Mouse (Mus musculus) liver, adult 2 months (tissue): Measurements from ENCODE around the gene 2900011O08Rik.

Experiments used
- CTCF ChIP-seq: fragments of 200-500 bp; IDR thresholded peaks from 2 replicates; pipeline ENCODE4 v1.5.1; 2011; ENCODE audit warnings: low read depth, low read length, control low read depth
- POLR2A ChIP-seq: fragments of 200-500 bp; IDR thresholded peaks from 2 replicates; pipeline ENCODE4 v1.6.1; 2011; ENCODE audit warnings: low read length, control low read depth; ENCODE audit not compliant: insufficient read depth; ENCODE audit errors: extremely low read depth

DNA sequence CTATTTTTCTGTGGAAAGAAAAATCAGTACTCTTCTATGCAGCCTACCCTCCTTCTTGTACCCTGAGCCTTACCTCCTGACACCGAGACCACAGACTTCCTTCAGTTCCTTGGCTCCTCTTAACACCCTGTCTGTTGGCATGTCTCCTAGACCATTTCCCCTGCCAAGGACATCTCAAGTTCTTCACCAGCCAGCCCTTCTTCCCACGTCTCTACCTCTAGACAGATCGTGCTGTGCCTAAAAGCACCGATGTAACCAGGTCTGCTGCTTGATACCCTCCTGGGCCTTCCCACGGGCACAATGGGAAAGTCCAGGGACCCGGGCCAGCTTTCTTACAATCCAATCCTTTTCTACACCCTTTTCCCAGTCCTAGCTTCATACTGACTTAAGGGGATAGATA is 119.5 kb downstream of the 2900011O08Rik start:
- TF ChIP-seq CTCF (no peak), POLR2A (no peak)
